Mouse (Mus musculus): ENCODE data around the gene Lrrc3.

GRCm38 (mm10) chr10:77880305-77880704 lies 22.0 kb downstream of the Lrrc3 start:
- TF ChIP-seq CTCF (IDR thresholded peaks at IDR 0.05; ENCODE audit: control insufficient read depth, insufficient read depth, insufficient read length) (no peak), MYOD1 (IDR thresholded peaks at IDR 0.05; ENCODE audit: control insufficient read depth, insufficient read length, low read depth) (no peak), USF1 (IDR thresholded peaks at IDR 0.05; ENCODE audit: low read depth) (no peak), MAX (IDR thresholded peaks at IDR 0.05) (no peak), CEBPB (IDR thresholded peaks at IDR 0.05; ENCODE audit: low read depth) (no peak), FOSL1 (IDR thresholded peaks at IDR 0.05; ENCODE audit: insufficient read depth, low read length, poor library complexity, severe bottlenecking) (no peak), MYOG (IDR thresholded peaks at IDR 0.05; ENCODE audit: control insufficient read depth, extremely low read depth, insufficient read length) (no peak)

Measured in C2C12 (cell line).